Mouse (Mus musculus): ENCODE results near the gene Atp6v1b1.

GRCm38 (mm10) chr6:83714221-83715123 is 28.3 kb upstream of the Atp6v1b1 start:
- no peak for TF ChIP-seq POLR2A (IDR thresholded peaks at IDR 0.05; ENCODE audit: borderline replicate concordance, control insufficient read depth, low read depth, low read length)
- TF ChIP-seq CTCF (IDR thresholded peaks at IDR 0.05; ENCODE audit: control insufficient read depth, insufficient read depth, low read length): no peak

Data from bone marrow, adult 2 months (tissue).